Mouse (Mus musculus) intestine, embryonic 14.5 days (tissue): ENCODE data around the gene Shmt1. TPM values are rescaled to one million over a fixed set of nuclear protein-coding genes. Genes with fewer than 3 reads are reported as not detected.

Source experiments
- ATAC-seq: fragments of 200-750 bp; cut with Nextera tagmentation; replicated peaks from 2 replicates; pipeline ENCODE4 v1.8.0; 2017; ENCODE audit warnings: low read depth, moderate number of reproducible peaks, moderate TSS enrichment, moderate library complexity; ENCODE audit not compliant: low FRiP score, low TSS enrichment
- DNase-seq: peaks from one replicate; pipeline ENCODE4 v3.0.0-alpha.2; 2018; ENCODE audit warnings: low spot score
- H3K27ac ChIP-seq: fragments of 300-500 bp; sonication (generic); 2 replicates; pipeline ENCODE4 v1.5.1; 2014; ENCODE audit warnings: low read depth, mild to moderate bottlenecking, control low read depth
- H3K27me3 ChIP-seq: fragments of 300-500 bp; sonication (generic); replicated peaks from 2 replicates; pipeline ENCODE4 v1.6.1; 2014; ENCODE audit warnings: low read length, control low read depth; ENCODE audit not compliant: control insufficient read depth, insufficient read depth
- H3K36me3 ChIP-seq: fragments of 300-500 bp; sonication (generic); 2 replicates; pipeline ENCODE4 v1.6.1; 2014; ENCODE audit warnings: low read length, control low read depth; ENCODE audit not compliant: control insufficient read depth, insufficient read depth
- H3K4me1 ChIP-seq: fragments of 300-500 bp; sonication (generic); replicated peaks from 2 replicates; pipeline ENCODE4 v1.6.1; 2014; ENCODE audit warnings: low read length, control low read depth, mixed read lengths; ENCODE audit not compliant: control insufficient read depth, insufficient read depth
- H3K4me2 ChIP-seq: fragments of 300-500 bp; sonication (generic); 2 replicates; pipeline ENCODE4 v1.6.1; 2014; ENCODE audit warnings: low read length
- H3K4me3 ChIP-seq: fragments of 300-500 bp; sonication (generic); 2 replicates; pipeline ENCODE4 v1.5.1; 2014; ENCODE audit warnings: low read depth, low read length, control low read depth, mixed read lengths
- H3K9ac ChIP-seq: fragments of 300-500 bp; sonication (generic); 2 replicates; pipeline ENCODE4 v1.6.1; 2014; ENCODE audit warnings: mild to moderate bottlenecking, low read length
- H3K9me3 ChIP-seq: fragments of 300-500 bp; sonication (generic); 2 replicates; pipeline ENCODE4 v1.6.1; 2016; ENCODE audit warnings: low read length, control low read depth; ENCODE audit not compliant: control insufficient read depth
- WGBS: fragments of 180-500 bp; shearing (Covaris S2); extraction: QIAGEN DNeasy Blood & Tissue Kit; methylation state at CpG from one replicate; pipeline ENCODE4 v1.1.7; 2014; 5-methylcytosine and 5-hydroxymethylcytosine counted together
- polyA plus RNA-seq: library from polyadenylated mRNA; unstranded; fragments of >200 nt; fragmentation: Nextera tagmentation; extraction: Ambion mirVana; gene quantifications from 2 replicates; pipeline ENCODE4 v1.2.1, GENCODE M21; 2014

The Shmt1 gene
- polyA plus RNA-seq, 1 experiment from 2014 or later: 94.7 TPM

GRCm38 (mm10) chr11:60779673-60780189, 31.8 kb downstream of the Shmt1 start:
- Histone ChIP-seq H3K4me2 (peak overlapping the region; percentile 44), H3K4me1 (peaks cover 58% of the 10 kb centered on the region), H3K9ac (no peak overlapping the region), H3K4me3 (peak overlapping the region; percentile 24; the same call in 1 of the 2 replicates), H3K27me3 (no peaks in the 10 kb centered on the region), H3K9me3 (no peaks in the 10 kb centered on the region), H3K27ac (no peak overlapping the region), H3K36me3 (peaks cover 26% of the 10 kb centered on the region)
- no peak for DNase-seq
- WGBS: 92% methylated on average over 10 of the region's 10 CpGs
- ATAC-seq: no peak

GRCm38 (mm10) chr11:60777801-60778370, 33.6 kb downstream of the Shmt1 start:
- DNase-seq (no peak), ATAC-seq (no peak)
- 28% methylated on average over 16 of the region's 16 CpGs for WGBS
- Histone ChIP-seq H3K9ac (peak overlapping the region; percentile 83), H3K4me3 (peak overlapping the region; percentile 96), H3K27me3 (no peaks in the 10 kb centered on the region), H3K36me3 (peaks cover 12% of the 10 kb centered on the region), H3K4me2 (peak overlapping the region; percentile 85), H3K9me3 (no peaks in the 10 kb centered on the region), H3K27ac (peak overlapping the region; percentile 89; the same call in 1 of the 2 replicates), H3K4me1 (peaks cover 58% of the 10 kb centered on the region)

GRCm38 (mm10) chr11:60776829-60777740, 34.4 kb downstream of the Shmt1 start, which contains the start of the genes Top3a and Smcr8:
Gene Top3a (minus strand): TSS chr11:60777365.
Gene Smcr8 (plus strand): TSS chr11:60777524.
- DNase-seq (peak; percentile 94), ATAC-seq (peak; percentile 96)
- peak within 1 kb of the TSS; percentile 96 for H3K4me3 ChIP-seq
- under 1% methylated on average over 62 of the region's 62 CpGs for WGBS
- peak within 1 kb of the TSS; percentile 83 for H3K9ac ChIP-seq
- no peaks in the 10 kb centered on the region for H3K27me3 ChIP-seq
- peaks cover 51% of the 10 kb centered on the region for H3K4me1 ChIP-seq
- peaks cover 8% of the 10 kb centered on the region for H3K36me3 ChIP-seq
- H3K9me3 ChIP-seq: no peaks in the 10 kb centered on the region
- peak within 1 kb of the TSS; percentile 89 for H3K27ac ChIP-seq
- H3K4me2 ChIP-seq: peak within 1 kb of the TSS; percentile 85

GRCm38 (mm10) chr11:60776107-60776828, 35.2 kb downstream of the Shmt1 start:
- no peaks in the 10 kb centered on the region for H3K27me3 ChIP-seq
- H3K9ac ChIP-seq: peak overlapping the region; percentile 83
- peak overlapping the region; percentile 89 for H3K27ac ChIP-seq
- peak overlapping the region; percentile 96 for H3K4me3 ChIP-seq
- peaks cover 8% of the 10 kb centered on the region for H3K36me3 ChIP-seq
- WGBS: 4% methylated on average over 17 of the region's 17 CpGs
- peak overlapping the region; percentile 85 for H3K4me2 ChIP-seq
- ATAC-seq (no peak), DNase-seq (no peak)
- H3K9me3 ChIP-seq: no peaks in the 10 kb centered on the region
- H3K4me1 ChIP-seq: peaks cover 45% of the 10 kb centered on the region

DNA sequence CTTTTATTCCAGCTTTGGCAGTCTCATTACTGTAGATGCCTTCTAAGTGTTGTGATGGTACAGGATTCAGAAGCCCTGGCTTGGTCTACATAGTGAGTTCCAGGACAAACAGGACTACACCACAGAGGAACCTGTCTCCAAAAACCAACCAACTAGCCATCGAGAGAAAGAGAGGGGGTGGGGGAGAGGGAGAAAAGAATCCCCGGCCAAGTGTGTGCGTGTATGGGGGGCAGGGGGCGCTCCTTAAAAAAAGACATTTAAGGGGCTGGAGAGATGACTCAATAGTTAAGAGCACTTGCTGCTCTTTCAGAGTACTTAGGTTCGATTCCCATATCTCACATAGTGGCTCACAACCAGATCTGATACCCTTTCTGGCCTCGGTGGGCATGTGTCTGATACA, 35.9 kb downstream of the Shmt1 start:
- H3K9ac ChIP-seq: peak overlapping the region; percentile 83; the same call in 1 of the 2 replicates
- WGBS: 50% methylated on average over 6 of the region's 6 CpGs
- ATAC-seq: no peak
- no peaks in the 10 kb centered on the region for H3K27me3 ChIP-seq
- peaks cover 8% of the 10 kb centered on the region for H3K36me3 ChIP-seq
- peak overlapping the region; percentile 85 for H3K4me2 ChIP-seq
- H3K4me1 ChIP-seq: peaks cover 39% of the 10 kb centered on the region
- peak overlapping the region; percentile 96 for H3K4me3 ChIP-seq
- DNase-seq: no peak
- no peaks in the 10 kb centered on the region for H3K9me3 ChIP-seq
- no peak overlapping the region for H3K27ac ChIP-seq

- Histone ChIP-seq H3K4me1 (peaks cover 33% of the 10 kb centered on the region), H3K27me3 (no peaks in the 10 kb centered on the region), H3K9ac (no peak overlapping the region), H3K9me3 (no peaks in the 10 kb centered on the region), H3K4me3 (no peak overlapping the region), H3K27ac (no peak overlapping the region), H3K36me3 (peaks cover 5% of the 10 kb centered on the region), H3K4me2 (peak overlapping the region; percentile 85; the same call in 1 of the 2 replicates)
- ATAC-seq (no peak), DNase-seq (no peak)
- WGBS: 51% methylated on average over 1 of the region's 1 CpGs
Observed at GRCm38 (mm10) chr11:60774841-60775240, 36.7 kb downstream of the Shmt1 start.

- no peak for DNase-seq
- no peaks in the 10 kb centered on the region for H3K27me3 ChIP-seq
- no peaks in the 10 kb centered on the region for H3K9me3 ChIP-seq
- no peaks in the 10 kb centered on the region for H3K36me3 ChIP-seq
- no peak overlapping the region for H3K27ac ChIP-seq
- H3K4me2 ChIP-seq: no peak overlapping the region
- H3K4me1 ChIP-seq: peaks cover 27% of the 10 kb centered on the region
- whole genome bisulfite sequencing: 78% methylated on average over 3 of the region's 3 CpGs
- no peak overlapping the region for H3K4me3 ChIP-seq
- no peak for ATAC-seq
- no peak overlapping the region for H3K9ac ChIP-seq
Observed at GRCm38 (mm10) chr11:60774158-60774689, 37.3 kb downstream of the Shmt1 start.

- WGBS: 84% methylated on average over 4 of the region's 4 CpGs
- ATAC-seq: no peak
Observed at GRCm38 (mm10) chr11:60772161-60772560, 39.4 kb downstream of the Shmt1 start.

More at GRCm38 (mm10) chr11:60772161-60772560, 39.4 kb downstream of the Shmt1 start:
- no peak for DNase-seq
- Histone ChIP-seq H3K4me1 (peaks cover 15% of the 10 kb centered on the region), H3K27me3 (no peaks in the 10 kb centered on the region), H3K27ac (no peak overlapping the region), H3K9ac (no peak overlapping the region), H3K36me3 (no peaks in the 10 kb centered on the region), H3K9me3 (no peaks in the 10 kb centered on the region), H3K4me2 (no peak overlapping the region), H3K4me3 (no peak overlapping the region)
